Mouse (Mus musculus): Measurements from ENCODE around the gene Aldh1a2. TPM values are rescaled to one million over a fixed set of nuclear protein-coding genes. Genes with fewer than 3 reads are reported as not detected.

Aldh1a2 gene
- not detected for polyA plus RNA-seq (2017; shearing (Covaris generic))

GRCm38 (mm10) chr9:71215248-71216035 lies at the start of gene Aldh1a2:
Gene Aldh1a2, plus strand, starts transcription at chr9:71215789.

GRCm38 (mm10) chr9:71168511-71168910 lies 47.1 kb upstream of the Aldh1a2 start, which contains the start of gene Aqp9:
Gene Aqp9, minus strand, starts transcription at chr9:71168682.

Other genes starting within 250 kb of the Aldh1a2 start
- gene Aqp9, start 47.1 kb upstream of the Aldh1a2 start, polyA plus RNA-seq (2017; shearing (Covaris generic)): 0.99 TPM